Mouse (Mus musculus): ENCODE measurements around the gene Btbd35f3.
"Not testable (repeated sequence)": the region's sequence is repeated elsewhere in the genome, so short reads cannot be mapped to it uniquely, and the experiment has no call there.

The Btbd35f3 gene

GRCm38 (mm10) chrX:4037374-4037773 is at the start of gene Btbd35f3:
Gene Btbd35f3 (plus strand): TSS chrX:4037674.
- in situ Hi-C loops (cut with MboI), result not testable (repeated sequence)
